ENCODE assay signal across 11 mouse cellular contexts in genomic region chr1:152573470-152574059, GRCm38 (mm10).
DNase-seq lines count a peak whose midpoint lies in the region; ATAC-seq and TF ChIP-seq lines count a peak whose summit lies in the region.
"Had no signal": no experiment of that assay in that cellular context is flagged by ENCODE, and none has a peak within 500 bp of the region (broad histone marks: within the 10 kb centered on the region; RNA-seq: fewer than 3 reads in every experiment).

No protein-coding gene starts in this region.

- peaks cover 45% of the 10 kb centered on the region for H3K4me1 ChIP-seq in heart, adult 2 months (ENCODE audit: control insufficient read depth, insufficient read depth, low read length)
- H3K4me1 ChIP-seq in neural tube, embryonic 11.5 days (ENCODE audit: control insufficient read depth, insufficient read depth, low read length) = peaks cover 29% of the 10 kb centered on the region
- H3K4me1 ChIP-seq in kidney, embryonic 15.5 days = peaks cover 58% of the 10 kb centered on the region

- no peak overlapping the region for H3K4me2 ChIP-seq in neural tube, embryonic 11.5 days (ENCODE audit: low read depth)
- H3K4me2 ChIP-seq in kidney, embryonic 15.5 days = no peak overlapping the region
- H3K4me2 ChIP-seq: liver, embryonic 15.5 days had no signal

- no peaks in the 10 kb centered on the region for H3K27me3 ChIP-seq in heart, adult 2 months (ENCODE audit: control insufficient read depth, insufficient read depth, low read length)
- H3K27me3 ChIP-seq in neural tube, embryonic 11.5 days (ENCODE audit: control insufficient read depth, insufficient read depth, low read length) = no peaks in the 10 kb centered on the region
- H3K27me3 ChIP-seq in kidney, embryonic 15.5 days = no peaks in the 10 kb centered on the region

- no peak for DNase-seq in heart, adult 2 months
- DNase-seq in heart, adult 8-10 months (ENCODE audit: low spot score) = no peak
- DNase-seq in neural tube, embryonic 11.5 days (ENCODE audit: low spot score) = no peak
- no peak for DNase-seq in neural tube, embryonic 10.5 days (ENCODE audit: extremely low spot score, low spot score)
- DNase-seq in right cerebral cortex, postnatal 14 days = no peak
- DNase-seq in embryo, embryonic 11 days = no peak
- DNase-seq in spleen, adult 12 weeks (ENCODE audit: low spot score) = no peak
- DNase-seq: gastrocnemius, postnatal 10 days had no signal

- TF ChIP-seq POLR2A in heart, adult 2 months (IDR thresholded peaks at IDR 0.05; ENCODE audit: insufficient read depth, low read depth, low read length) = no peak

- ATAC-seq in neural tube, embryonic 11.5 days (ENCODE audit: insufficient read depth, low FRiP score, low TSS enrichment) = 0 out of 2 replicates have a peak, but pooled peaks have one; percentile 9
- ATAC-seq in kidney, embryonic 15.5 days (replicated peaks; ENCODE audit: low FRiP score) = peak; percentile 61
- ATAC-seq: CD4-positive, CD25-positive, alpha-beta regulatory T cell, adult 4 months had no signal

- H3K9ac ChIP-seq in heart, adult 2 months (ENCODE audit: low read depth, low read length) = no peak overlapping the region
- no peak overlapping the region for H3K9ac ChIP-seq in neural tube, embryonic 11.5 days (ENCODE audit: low read length)
- no peak overlapping the region for H3K9ac ChIP-seq in kidney, embryonic 15.5 days
- H3K9ac ChIP-seq: liver, embryonic 15.5 days had no signal

- H3K9me3 ChIP-seq in neural tube, embryonic 11.5 days (ENCODE audit: control insufficient read depth, low read length) = no peaks in the 10 kb centered on the region
- no peaks in the 10 kb centered on the region for H3K9me3 ChIP-seq in kidney, embryonic 15.5 days (replicated peaks)
- H3K9me3 ChIP-seq: liver, embryonic 15.5 days had no signal

- peaks cover 22% of the 10 kb centered on the region for H3K36me3 ChIP-seq in heart, adult 2 months (ENCODE audit: control insufficient read depth, insufficient read depth, low read length)
- no peaks in the 10 kb centered on the region for H3K36me3 ChIP-seq in neural tube, embryonic 11.5 days (ENCODE audit: control insufficient read depth, insufficient read depth, low read length)
- H3K36me3 ChIP-seq in kidney, embryonic 15.5 days = peaks cover 15% of the 10 kb centered on the region
- H3K36me3 ChIP-seq: liver, embryonic 15.5 days had no signal

- H3K79me2 ChIP-seq in heart, adult 2 months (replicated peaks; ENCODE audit: control insufficient read depth, insufficient read depth, low read length) = peaks cover 3% of the 10 kb centered on the region

- no peak for TF ChIP-seq EP300 in heart, adult 2 months (IDR thresholded peaks at IDR 0.05; ENCODE audit: insufficient read depth, low read depth, low read length)

- no peak for TF ChIP-seq CTCF in heart, adult 2 months (IDR thresholded peaks at IDR 0.05)

- intact Hi-C loops in heart, adult 2 months (cut with DNase I) = no loop called here

- peak overlapping the region; percentile 67 for H3K27ac ChIP-seq in heart, adult 2 months
- no peak overlapping the region for H3K27ac ChIP-seq in neural tube, embryonic 11.5 days (ENCODE audit: low read depth, low read length)
- H3K27ac ChIP-seq in kidney, embryonic 15.5 days = peak overlapping the region; percentile 73
- H3K27ac ChIP-seq: liver, embryonic 15.5 days had no signal

- WGBS in heart, adult 2 months = 38% methylated on average over 8 of the region's 8 CpGs
- WGBS in neural tube, embryonic 11.5 days = 60% methylated on average over 8 of the region's 8 CpGs
- 41% methylated on average over 8 of the region's 8 CpGs for WGBS in kidney, embryonic 15.5 days

- H3K4me3 ChIP-seq in heart, adult 2 months = no peak overlapping the region
- H3K4me3 ChIP-seq in neural tube, embryonic 11.5 days (ENCODE audit: low read depth, low read length) = no peak overlapping the region
- no peak overlapping the region for H3K4me3 ChIP-seq in kidney, embryonic 15.5 days (replicated peaks)
- H3K4me3 ChIP-seq: liver, embryonic 15.5 days had no signal
